Mouse (Mus musculus) lung, postnatal 0 days (tissue): ENCODE data around the gene Atf4. TPM values are rescaled to one million over a fixed set of nuclear protein-coding genes. Genes with fewer than 3 reads are reported as not detected.

Experiments
- ATAC-seq: fragments of 200-750 bp; cut with Nextera tagmentation; 2 replicates; pipeline ENCODE4 v1.8.0; 2017; ENCODE audit warnings: moderate library complexity
- DNase-seq: peaks from one replicate; pipeline ENCODE4 v3.0.0-alpha.2; 2016; ENCODE audit warnings: low spot score
- H3K27ac ChIP-seq: fragments of 300-500 bp; sonication (generic); 2 replicates; pipeline ENCODE4 v1.5.1; 2014; ENCODE audit warnings: antibody characterized with exemption, mild to moderate bottlenecking, low read length, mixed read lengths
- H3K27me3 ChIP-seq: fragments of 300-500 bp; sonication (generic); replicated peaks from 2 replicates; pipeline ENCODE4 v1.6.1; 2014; ENCODE audit warnings: low read length, mixed read lengths; ENCODE audit not compliant: insufficient read depth
- H3K36me3 ChIP-seq: fragments of 300-500 bp; sonication (generic); 2 replicates; pipeline ENCODE4 v1.6.1; 2014; ENCODE audit warnings: low read length, mixed read lengths; ENCODE audit not compliant: insufficient read depth
- H3K4me1 ChIP-seq: fragments of 300-500 bp; sonication (generic); 2 replicates; pipeline ENCODE4 v1.6.1; 2014; ENCODE audit warnings: antibody characterized with exemption, low read depth, low read length, mixed read lengths; ENCODE audit not compliant: insufficient read depth
- H3K4me2 ChIP-seq: fragments of 300-500 bp; sonication (generic); replicated peaks from 2 replicates; pipeline ENCODE4 v1.6.1; 2014; ENCODE audit warnings: low read depth, mild to moderate bottlenecking, low read length, moderate library complexity, mixed read lengths
- H3K4me3 ChIP-seq: fragments of 300-500 bp; sonication (generic); 2 replicates; pipeline ENCODE4 v1.5.1; 2014; ENCODE audit warnings: low read depth, low read length
- H3K9ac ChIP-seq: fragments of 300-500 bp; sonication (generic); replicated peaks from 2 replicates; pipeline ENCODE4 v1.6.1; 2014; ENCODE audit warnings: low read depth, mild to moderate bottlenecking
- H3K9me3 ChIP-seq: fragments of 300-500 bp; sonication (generic); 2 replicates; pipeline ENCODE4 v1.6.1; 2016; ENCODE audit warnings: low read length, mixed read lengths
- CTCF ChIP-seq: IDR thresholded peaks from 2 replicates; pipeline ENCODE4 v1.5.1; 2016; ENCODE audit warnings: antibody characterized with exemption, mild to moderate bottlenecking
- EP300 ChIP-seq: IDR thresholded peaks from 2 replicates; pipeline ENCODE4 v1.6.1; 2016; ENCODE audit warnings: antibody characterized with exemption, mild to moderate bottlenecking, control low read depth
- WGBS: fragments of 180-500 bp; shearing (Covaris S2); extraction: QIAGEN DNeasy Blood & Tissue Kit; methylation state at CpG from one replicate; pipeline ENCODE4 v1.1.7; 2014; 5-methylcytosine and 5-hydroxymethylcytosine counted together
- polyA plus RNA-seq: library from polyadenylated mRNA; unstranded; fragments of >200 nt; fragmentation: Nextera tagmentation; extraction: Ambion mirVana; gene quantifications from 2 replicates; pipeline ENCODE4 v1.2.1, GENCODE M21; 2015

Atf4 gene
- polyA plus RNA-seq, 1 experiment from 2014 or later, result 115 TPM

- H3K4me2 ChIP-seq, result no peak overlapping the region
- peaks cover 34% of the 10 kb centered on the region for H3K36me3 ChIP-seq
- ATAC-seq (no peak), DNase-seq (no peak)
- TF ChIP-seq CTCF (no peak), EP300 (no peak)
- H3K4me3 ChIP-seq, result no peak overlapping the region
- no peak overlapping the region for H3K9ac ChIP-seq
- no peaks in the 10 kb centered on the region for H3K27me3 ChIP-seq
- no peaks in the 10 kb centered on the region for H3K4me1 ChIP-seq
- H3K27ac ChIP-seq, result no peak overlapping the region
- H3K9me3 ChIP-seq, result no peaks in the 10 kb centered on the region
- WGBS, result 95% methylated on average over 12 of the region's 12 CpGs
These were observed 6.8 kb upstream of the Atf4 start for GRCm38 (mm10) chr15:80248135-80248534.

GRCm38 (mm10) chr15:80248596-80248995 is 6.4 kb upstream of the Atf4 start:
- Histone ChIP-seq H3K4me2 (no peak overlapping the region), H3K9me3 (no peaks in the 10 kb centered on the region), H3K27me3 (no peaks in the 10 kb centered on the region), H3K36me3 (peaks cover 34% of the 10 kb centered on the region), H3K27ac (no peak overlapping the region), H3K9ac (no peak overlapping the region), H3K4me1 (no peaks in the 10 kb centered on the region), H3K4me3 (no peak overlapping the region)
- DNase-seq, result no peak
- TF ChIP-seq EP300 (no peak), CTCF (no peak)
- 100% methylated on average over 1 of the region's 1 CpGs for WGBS
- ATAC-seq, result no peak

- Histone ChIP-seq H3K27ac (no peak overlapping the region), H3K36me3 (peaks cover 34% of the 10 kb centered on the region), H3K9ac (no peak overlapping the region), H3K9me3 (no peaks in the 10 kb centered on the region), H3K4me2 (no peak overlapping the region), H3K27me3 (no peaks in the 10 kb centered on the region), H3K4me1 (peaks cover 7% of the 10 kb centered on the region; the same call in 1 of the 2 replicates), H3K4me3 (no peak overlapping the region)
- TF ChIP-seq CTCF, result no peak
- no peak for TF ChIP-seq EP300
- ATAC-seq (no peak), DNase-seq (no peak)
- WGBS, result 94% methylated on average over 10 of the region's 10 CpGs
These were observed 5.3 kb upstream of the Atf4 start for GRCm38 (mm10) chr15:80249672-80250071.

GRCm38 (mm10) chr15:80250586-80250985 is 4.4 kb upstream of the Atf4 start:
- Histone ChIP-seq H3K4me2 (no peak overlapping the region), H3K4me1 (peaks cover 7% of the 10 kb centered on the region; the same call in 1 of the 2 replicates), H3K9ac (no peak overlapping the region), H3K27ac (no peak overlapping the region), H3K4me3 (no peak overlapping the region), H3K9me3 (no peaks in the 10 kb centered on the region), H3K36me3 (peaks cover 34% of the 10 kb centered on the region), H3K27me3 (no peaks in the 10 kb centered on the region)
- ATAC-seq, result no peak
- WGBS, result 71% methylated on average over 6 of the region's 6 CpGs
- TF ChIP-seq CTCF (no peak), EP300 (no peak)
- DNase-seq, result peak; percentile 34

GRCm38 (mm10) chr15:80253530-80253929 is 1.5 kb upstream of the Atf4 start:
- Histone ChIP-seq H3K36me3 (peaks cover 29% of the 10 kb centered on the region), H3K27me3 (no peaks in the 10 kb centered on the region), H3K4me2 (no peak overlapping the region), H3K4me1 (peaks cover 18% of the 10 kb centered on the region; the same call in 1 of the 2 replicates), H3K27ac (peak overlapping the region; percentile 100), H3K9me3 (no peaks in the 10 kb centered on the region), H3K4me3 (no peak overlapping the region), H3K9ac (no peak overlapping the region)
- ATAC-seq (no peak), DNase-seq (peak; percentile 85)
- no peak for TF ChIP-seq EP300
- no peak for TF ChIP-seq CTCF
- 42% methylated on average over 2 of the region's 2 CpGs for WGBS

- no peaks in the 10 kb centered on the region for H3K27me3 ChIP-seq
- 32% methylated on average over 6 of the region's 6 CpGs for WGBS
- peak overlapping the region; percentile 100 for H3K27ac ChIP-seq
- H3K4me1 ChIP-seq, result peaks cover 18% of the 10 kb centered on the region; the same call in 1 of the 2 replicates
- no peak for TF ChIP-seq EP300
- peak; percentile 88 for DNase-seq
- peak overlapping the region; percentile 54 for H3K9ac ChIP-seq
- H3K4me2 ChIP-seq, result peak overlapping the region; percentile 94
- H3K9me3 ChIP-seq, result no peaks in the 10 kb centered on the region
- H3K4me3 ChIP-seq, result peak overlapping the region; percentile 99
- ATAC-seq, result no peak
- peaks cover 22% of the 10 kb centered on the region for H3K36me3 ChIP-seq
These were observed 777 bp upstream of the Atf4 start for GRCm38 (mm10) chr15:80254207-80254606.

GRCm38 (mm10) chr15:80255646-80256121 is 700 bp downstream of the Atf4 start:
- DNase-seq (peak; percentile 97), ATAC-seq (peak; percentile 76)
- peak overlapping the region; percentile 99 for H3K4me3 ChIP-seq
- H3K27ac ChIP-seq, result peak overlapping the region; percentile 100
- peak overlapping the region; percentile 94 for H3K4me2 ChIP-seq
- H3K9me3 ChIP-seq, result no peaks in the 10 kb centered on the region
- under 1% methylated on average over 27 of the region's 51 CpGs for WGBS
- H3K9ac ChIP-seq, result peak overlapping the region; percentile 100
- peaks cover 13% of the 10 kb centered on the region for H3K36me3 ChIP-seq
- peaks cover 18% of the 10 kb centered on the region; the same call in 1 of the 2 replicates for H3K4me1 ChIP-seq
- no peaks in the 10 kb centered on the region for H3K27me3 ChIP-seq
- TF ChIP-seq CTCF (no peak; the same call in 1 of the 2 replicates), EP300 (no peak)
